Mouse (Mus musculus) brain, embryonic 14.5 days (tissue): ENCODE measurements around the gene Ifnar1.

ENCODE experiments used
- CTCF ChIP-seq: fragments of 200-500 bp; IDR thresholded peaks from 2 replicates; pipeline ENCODE4 v1.5.1; 2012; ENCODE audit warnings: inconsistent platforms, mild to moderate bottlenecking, moderate library complexity, borderline replicate concordance; ENCODE audit not compliant: insufficient read depth, insufficient read length; ENCODE audit errors: extremely low read depth
- POLR2A ChIP-seq: fragments of 200-500 bp; IDR thresholded peaks from 2 replicates; pipeline ENCODE4 v1.6.1; 2012; ENCODE audit warnings: mild to moderate bottlenecking, inconsistent platforms, borderline replicate concordance; ENCODE audit not compliant: poor library complexity, insufficient read depth, insufficient read length, severe bottlenecking; ENCODE audit errors: extremely low read depth

DNA sequence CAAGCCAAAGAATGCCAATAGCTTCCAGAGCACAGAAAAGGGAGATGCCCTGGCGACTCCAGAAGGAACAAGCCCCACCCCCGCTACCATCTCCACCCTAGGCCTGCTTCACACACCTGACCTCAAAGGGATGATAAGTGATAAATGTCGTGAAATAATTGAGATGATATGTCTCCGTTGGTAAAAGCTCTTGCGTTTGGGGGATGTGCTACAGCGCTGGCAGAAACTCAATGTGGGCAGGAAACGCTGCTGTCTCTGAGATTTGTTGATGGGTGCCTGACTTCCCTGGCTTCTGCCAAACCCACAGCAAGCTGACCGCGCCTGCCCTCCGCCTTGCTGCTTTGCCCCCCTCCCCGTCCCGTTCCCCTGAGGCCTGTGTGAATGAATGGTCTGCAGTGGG, 68.6 kb downstream of the Ifnar1 start:
- TF ChIP-seq CTCF: no peak
- no peak for TF ChIP-seq POLR2A
